Mouse (Mus musculus) adipocyte (in vitro differentiated cells): ENCODE data around the gene Map3k5.

Source experiments
- DNase-seq: peaks from one replicate; pipeline ENCODE4 v3.0.0-alpha.2; 2016; ENCODE audit warnings: low spot score

Gene Map3k5

GRCm38 (mm10) chr10:20056859-20057644 is 122.8 kb downstream of the Map3k5 start:
- no peak for DNase-seq

GRCm38 (mm10) chr10:20058031-20058430 is 123.8 kb downstream of the Map3k5 start:
- no peak for DNase-seq

- no peak for DNase-seq
Measured at GRCm38 (mm10) chr10:20058841-20059240, 124.6 kb downstream of the Map3k5 start.

- no peak for DNase-seq
Measured at GRCm38 (mm10) chr10:20060320-20060970, 126.2 kb downstream of the Map3k5 start.

DNA sequence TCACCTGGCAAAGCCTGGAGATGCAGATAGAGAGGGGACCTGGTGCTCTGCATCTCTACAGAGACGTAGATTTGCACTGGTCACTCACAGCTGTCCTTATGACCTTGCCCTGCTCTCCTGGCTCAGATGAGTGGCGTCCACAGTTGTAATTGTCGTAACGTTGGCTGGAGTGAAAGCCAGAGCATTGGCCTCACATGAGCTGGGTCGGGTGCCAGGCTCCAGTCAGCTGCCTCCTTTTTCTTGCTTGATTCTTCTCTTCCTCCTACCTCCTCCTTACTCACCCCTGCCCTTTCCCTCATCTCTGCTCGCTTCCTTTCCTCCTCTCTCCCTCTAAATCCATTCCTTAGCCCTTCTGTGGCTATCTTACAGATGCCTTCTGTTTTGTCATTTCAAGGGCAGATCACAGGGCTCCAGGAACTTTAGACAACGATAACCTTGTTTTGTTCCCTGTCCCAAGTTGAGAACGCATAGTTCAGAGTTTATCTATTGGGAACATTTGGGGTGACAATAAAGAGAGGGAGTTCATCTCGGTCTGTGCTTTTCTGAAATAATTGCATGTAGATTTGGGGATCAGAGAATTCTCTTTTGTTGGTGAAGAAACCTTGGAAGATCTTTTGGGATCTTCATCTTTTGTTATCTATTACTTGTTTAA is 130.4 kb downstream of the Map3k5 start:
- DNase-seq = no peak

DNA sequence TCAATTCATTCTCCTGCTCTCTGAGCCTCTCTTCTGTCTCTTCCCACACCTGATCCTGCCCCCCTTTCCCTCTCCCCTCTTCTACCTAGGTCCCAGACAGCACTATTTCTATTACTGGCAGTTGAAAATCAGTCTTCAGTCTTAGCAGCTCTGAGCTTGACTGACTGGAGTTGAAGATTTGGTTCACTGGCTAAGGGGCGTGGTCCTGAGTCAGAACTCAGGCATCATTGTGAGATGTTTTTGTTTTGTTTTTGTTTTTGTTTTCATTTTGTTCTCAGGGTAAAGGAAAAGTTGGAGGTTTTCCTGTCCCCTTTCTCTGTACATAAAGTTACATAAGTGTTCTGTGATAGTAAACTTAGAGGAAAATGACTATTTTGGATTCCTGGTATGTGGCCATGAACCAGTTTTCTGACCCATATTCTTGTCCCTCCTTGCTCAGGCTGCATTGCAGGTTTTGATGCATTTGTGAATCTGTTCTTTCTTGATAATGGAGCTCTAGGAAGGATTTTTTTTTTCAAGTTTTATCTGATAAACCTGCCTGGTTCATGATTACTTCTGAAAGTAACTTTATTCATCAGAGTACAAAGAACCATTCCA is 131.9 kb downstream of the Map3k5 start:
- peak; percentile 10 for DNase-seq

GRCm38 (mm10) chr10:20069771-20070460 is 135.6 kb downstream of the Map3k5 start:
- DNase-seq = no peak

DNA sequence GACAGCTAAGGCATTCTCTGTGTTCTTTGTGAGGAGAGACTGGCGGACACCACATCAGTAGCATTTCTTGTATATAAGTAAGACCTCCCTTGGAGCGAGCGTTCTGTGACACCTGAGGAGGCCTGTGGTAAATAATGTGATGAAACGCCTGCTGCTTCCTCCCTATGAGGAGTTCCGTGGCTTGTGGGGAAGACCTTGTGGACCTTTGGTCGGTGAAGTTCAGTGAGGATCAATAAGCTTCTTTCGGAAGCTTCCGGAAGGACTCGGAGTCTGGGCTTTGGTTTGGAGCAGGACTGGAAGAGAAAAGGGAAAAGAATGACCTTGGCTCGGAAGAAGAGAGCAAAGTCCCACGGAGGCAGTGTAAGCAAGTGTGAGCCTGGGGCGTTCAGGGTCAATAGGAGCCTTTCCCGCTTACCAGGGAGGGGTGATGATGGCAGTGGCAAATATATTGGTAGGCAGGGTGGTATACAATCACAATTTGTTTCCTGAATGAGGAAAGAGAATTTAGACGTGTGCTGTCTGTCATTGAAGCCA is 136.4 kb downstream of the Map3k5 start:
- DNase-seq = no peak

DNA sequence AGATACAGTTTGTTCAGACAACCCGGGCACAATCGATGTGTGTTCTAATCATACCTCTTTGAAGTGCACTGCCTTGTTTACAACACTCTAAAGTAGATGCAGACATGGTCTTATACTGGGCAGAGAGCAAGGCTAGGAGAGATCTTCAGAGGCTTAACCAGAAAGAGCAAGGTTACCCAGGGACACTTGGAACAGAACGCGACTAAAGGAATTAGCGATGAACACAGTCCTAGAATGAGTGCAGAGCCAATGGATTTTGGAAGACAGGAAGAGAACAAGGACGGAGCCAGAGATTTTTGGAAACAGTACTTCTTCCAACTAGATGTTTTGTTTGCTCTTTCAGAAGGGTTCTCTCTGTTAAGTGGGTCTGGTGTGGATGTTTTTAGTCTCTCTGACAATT is 137.4 kb downstream of the Map3k5 start:
- DNase-seq = peak; percentile 19

- peak; percentile 72 for DNase-seq
Measured at GRCm38 (mm10) chr10:20073236-20073893, 139.1 kb downstream of the Map3k5 start.

GRCm38 (mm10) chr10:20076541-20077469 is 142.5 kb downstream of the Map3k5 start:
- peak; percentile 71 for DNase-seq

GRCm38 (mm10) chr10:20078350-20078749 is 144.1 kb downstream of the Map3k5 start:
- no peak for DNase-seq

- DNase-seq = no peak
Measured at GRCm38 (mm10) chr10:20087841-20088240, 153.6 kb downstream of the Map3k5 start.

DNA sequence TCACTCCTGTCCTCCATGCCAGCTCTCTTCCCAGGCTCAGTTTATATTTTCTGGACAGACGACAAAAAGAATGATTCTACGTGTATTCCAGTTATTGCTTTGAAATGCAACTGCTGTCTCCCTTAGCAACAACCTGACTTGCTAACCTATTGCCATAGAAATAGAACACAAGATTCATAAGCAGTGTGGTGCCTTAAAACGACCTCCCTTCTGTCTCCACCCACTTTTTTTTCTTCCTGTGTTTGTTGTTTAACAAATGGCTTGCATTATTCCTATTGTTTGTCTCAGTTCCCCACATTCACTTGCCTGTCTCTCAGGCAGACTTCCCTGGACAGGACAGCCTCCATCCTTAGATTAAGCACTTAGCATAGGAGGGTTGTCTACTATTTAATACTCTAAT is 154.8 kb downstream of the Map3k5 start:
- DNase-seq = no peak

DNA sequence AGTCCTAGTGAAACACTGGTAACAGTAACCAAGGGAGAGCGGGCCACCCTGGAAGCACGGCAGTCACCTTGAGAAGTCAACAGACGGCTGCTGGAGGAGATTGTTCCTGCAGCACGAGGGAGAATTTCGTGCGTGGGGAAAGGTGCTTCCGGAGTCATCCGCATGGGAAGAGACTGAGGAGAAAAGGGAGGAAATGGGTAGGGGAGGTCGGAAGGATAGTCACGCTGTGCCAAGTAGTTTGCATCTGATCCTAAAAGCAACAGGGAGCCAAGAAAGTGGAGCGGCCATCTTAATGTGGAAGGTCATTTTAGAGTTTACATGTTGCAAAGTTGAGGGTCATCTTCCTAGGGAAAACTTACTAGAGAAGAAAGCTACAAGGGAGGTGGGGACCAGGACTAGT is 155.9 kb downstream of the Map3k5 start:
- no peak for DNase-seq

DNA sequence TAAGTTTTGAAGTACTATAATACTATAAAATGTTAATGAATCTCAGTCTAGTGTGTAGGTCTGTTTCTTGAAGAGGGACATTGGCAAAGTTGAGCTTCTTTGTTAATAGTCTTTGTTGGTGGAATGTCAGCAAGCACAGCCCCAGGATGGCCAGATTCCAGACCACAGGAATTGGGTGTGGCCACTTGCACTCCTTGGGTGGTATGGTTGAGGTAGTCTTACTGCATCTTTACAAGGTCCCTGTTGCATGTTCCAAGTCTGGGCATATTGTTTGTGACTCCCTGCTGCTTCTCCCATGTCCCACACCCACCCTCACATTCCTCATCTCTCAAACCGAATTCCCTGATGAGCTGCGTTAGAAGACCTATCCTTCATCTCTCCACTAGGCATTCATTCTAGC is 157.1 kb downstream of the Map3k5 start:
- DNase-seq = peak; percentile 8

GRCm38 (mm10) chr10:20092371-20092770 is 158.1 kb downstream of the Map3k5 start:
- DNase-seq = no peak

GRCm38 (mm10) chr10:20101456-20101855 is 167.2 kb downstream of the Map3k5 start:
- DNase-seq = no peak

- DNase-seq = peak; percentile 93
Measured at GRCm38 (mm10) chr10:20104271-20104931, 170.1 kb downstream of the Map3k5 start.

DNA sequence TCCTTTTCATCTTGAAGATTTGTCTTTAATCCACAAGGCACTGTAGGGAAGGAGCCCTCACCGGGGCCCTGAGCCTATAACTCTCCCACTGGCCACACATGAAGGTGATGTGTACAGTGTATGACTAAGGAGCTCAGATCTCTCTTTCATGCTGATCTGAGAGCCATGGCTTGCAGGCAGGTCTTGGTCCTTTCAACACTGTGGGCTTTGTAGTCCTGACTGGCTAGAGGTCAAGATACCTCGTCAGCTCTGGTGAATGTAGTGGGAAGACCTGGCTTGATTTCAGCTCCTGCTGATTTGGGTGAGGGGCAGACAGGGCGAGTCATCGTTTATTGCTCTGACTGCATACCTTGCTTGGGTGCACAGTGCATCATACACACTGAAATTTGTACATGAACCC is 171.3 kb downstream of the Map3k5 start:
- DNase-seq = no peak
